Mouse (Mus musculus): Measurements from ENCODE around the gene Rora.

The Rora gene

GRCm38 (mm10) chr9:69314451-69315210, 661.0 kb downstream of the Rora start:
- no peak for DNase-seq (ENCODE audit: low read depth)

- DNase-seq (ENCODE audit: low read depth), result no peak
Observed at GRCm38 (mm10) chr9:69317527-69318115, 664.0 kb downstream of the Rora start.

GRCm38 (mm10) chr9:69319434-69319833, 665.8 kb downstream of the Rora start:
- no peak for DNase-seq (ENCODE audit: low read depth)

- DNase-seq (ENCODE audit: low read depth), result no peak
Observed at GRCm38 (mm10) chr9:69319913-69320634, 666.5 kb downstream of the Rora start.

GRCm38 (mm10) chr9:69320635-69321027, 667.0 kb downstream of the Rora start:
- no peak for DNase-seq (ENCODE audit: low read depth)

- DNase-seq (ENCODE audit: low read depth), result no peak
Observed at GRCm38 (mm10) chr9:69321956-69322355, 668.4 kb downstream of the Rora start.

GRCm38 (mm10) chr9:69323831-69324230, 670.2 kb downstream of the Rora start:
- no peak for DNase-seq (ENCODE audit: low read depth)

GRCm38 (mm10) chr9:69327077-69327476, 673.5 kb downstream of the Rora start:
- DNase-seq (ENCODE audit: low read depth), result no peak

- DNase-seq (ENCODE audit: low read depth), result no peak
Observed at GRCm38 (mm10) chr9:69327591-69327990, 674.0 kb downstream of the Rora start.

GRCm38 (mm10) chr9:69331790-69332189, 678.2 kb downstream of the Rora start:
- DNase-seq (ENCODE audit: low read depth), result no peak

GRCm38 (mm10) chr9:69332802-69333568, 679.4 kb downstream of the Rora start:
- no peak for DNase-seq (ENCODE audit: low read depth)

GRCm38 (mm10) chr9:69333654-69334053, 680.1 kb downstream of the Rora start:
- no peak for DNase-seq (ENCODE audit: low read depth)

GRCm38 (mm10) chr9:69334106-69334505, 680.5 kb downstream of the Rora start:
- no peak for DNase-seq (ENCODE audit: low read depth)

- no peak for DNase-seq (ENCODE audit: low read depth)
Observed at GRCm38 (mm10) chr9:69336063-69336462, 682.5 kb downstream of the Rora start.

- DNase-seq (ENCODE audit: low read depth), result no peak
Observed at GRCm38 (mm10) chr9:69339199-69339598, 685.6 kb downstream of the Rora start.

- DNase-seq (ENCODE audit: low read depth), result no peak
Observed at GRCm38 (mm10) chr9:69339829-69340228, 686.2 kb downstream of the Rora start.

- DNase-seq (ENCODE audit: low read depth), result no peak
Observed at GRCm38 (mm10) chr9:69340421-69340820, 686.8 kb downstream of the Rora start.

GRCm38 (mm10) chr9:69343881-69344280, 690.3 kb downstream of the Rora start:
- no peak for DNase-seq (ENCODE audit: low read depth)

- DNase-seq (ENCODE audit: low read depth), result no peak
Observed at GRCm38 (mm10) chr9:69345550-69345949, 692.0 kb downstream of the Rora start.

GRCm38 (mm10) chr9:69347796-69348195, 694.2 kb downstream of the Rora start:
- no peak for DNase-seq (ENCODE audit: low read depth)

GRCm38 (mm10) chr9:69349537-69349936, 696.0 kb downstream of the Rora start:
- DNase-seq (ENCODE audit: low read depth), result no peak

GRCm38 (mm10) chr9:69354228-69354627, 700.6 kb downstream of the Rora start:
- no peak for DNase-seq (ENCODE audit: low read depth)
